Comparison of ENCODE assay signal across 8 mouse cellular contexts in genomic region chr11:3573092-3573491, GRCm38 (mm10). TPM values are rescaled to one million over a fixed set of nuclear protein-coding genes. Genes with fewer than 3 reads are reported as not detected.
A peak's percentile ranks its signal among the peaks of the same experiment; 100 is the strongest.
DNase-seq lines count a peak whose midpoint lies in the region; ATAC-seq lines count a peak whose summit lies in the region.

No protein-coding gene starts in this region.

- peak overlapping the region; percentile 99 for H3K27ac ChIP-seq in brown adipose tissue, adult 24 weeks (replicated peaks; ENCODE audit: low read depth, low read length)
- peak overlapping the region; percentile 95 for H3K27ac ChIP-seq in lung, embryonic 16.5 days (ENCODE audit: low read length)
- peak overlapping the region; percentile 86 for H3K27ac ChIP-seq in stomach, embryonic 14.5 days (ENCODE audit: low read length)

- H3K36me3 ChIP-seq in lung, embryonic 16.5 days (ENCODE audit: control insufficient read depth, insufficient read depth, low read length) = no peaks in the 10 kb centered on the region
- H3K36me3 ChIP-seq in stomach, embryonic 14.5 days (ENCODE audit: control insufficient read depth, insufficient read depth, low read length) = no peaks in the 10 kb centered on the region

- no peaks in the 10 kb centered on the region for H3K27me3 ChIP-seq in lung, embryonic 16.5 days (ENCODE audit: control insufficient read depth, insufficient read depth, low read depth, low read length)
- H3K27me3 ChIP-seq in stomach, embryonic 14.5 days (ENCODE audit: control insufficient read depth, insufficient read depth, low read length) = no peaks in the 10 kb centered on the region

- no peak overlapping the region for H3K4me3 ChIP-seq in brown adipose tissue, adult 24 weeks (ENCODE audit: insufficient read depth, low read depth, low read length)
- H3K4me3 ChIP-seq in lung, embryonic 16.5 days (ENCODE audit: low read length) = no peak overlapping the region
- H3K4me3 ChIP-seq in stomach, embryonic 14.5 days (ENCODE audit: low read depth, low read length) = no peak overlapping the region

- 3% methylated on average over 9 of the region's 9 CpGs for WGBS in lung, embryonic 16.5 days
- WGBS in stomach, embryonic 14.5 days = 7% methylated on average over 9 of the region's 9 CpGs

- H3K4me2 ChIP-seq in lung, embryonic 16.5 days (ENCODE audit: low read depth, low read length) = 0 out of 2 replicates have a peak overlapping the region, but pooled peaks have one; percentile 14
- H3K4me2 ChIP-seq in stomach, embryonic 14.5 days (replicated peaks; ENCODE audit: low read depth, low read length) = no peak overlapping the region

- no peaks in the 10 kb centered on the region for H3K9me3 ChIP-seq in lung, embryonic 16.5 days (ENCODE audit: control insufficient read depth, low read length)
- H3K9me3 ChIP-seq in stomach, embryonic 14.5 days (ENCODE audit: control insufficient read depth, low read depth, low read length) = no peaks in the 10 kb centered on the region

- H3K9ac ChIP-seq in lung, embryonic 16.5 days (ENCODE audit: low read length) = no peak overlapping the region
- no peak overlapping the region for H3K9ac ChIP-seq in stomach, embryonic 14.5 days (replicated peaks; ENCODE audit: low read depth, low read length)

- peak; percentile 28 to 32 for DNase-seq in frontal cortex, postnatal 10 days (ENCODE audit: low spot score in 2 of 2)
- DNase-seq in frontal cortex, postnatal 25 days (ENCODE audit: low spot score in 2 of 2) = no peak
- DNase-seq in heart, adult 8-10 months (ENCODE audit: low spot score) = peak; percentile 93
- DNase-seq in kidney, adult 9 months = peak; percentile 84
- DNase-seq in c-Kit-positive CD71-positive TER-119-positive erythroid progenitor cells, embryonic 14.5 days (ENCODE audit: low spot score) = no peak

- ATAC-seq in lung, embryonic 16.5 days (ENCODE audit: low read depth) = peak; percentile 96
- ATAC-seq in stomach, embryonic 14.5 days (ENCODE audit: insufficient number of reproducible peaks, insufficient read depth, low FRiP score, low read depth) = peak; percentile 70; the same call in 1 of the 2 replicates

- H3K4me1 ChIP-seq in brown adipose tissue, adult 24 weeks (ENCODE audit: control insufficient read depth, insufficient read depth, insufficient read length, low read length) = peaks cover 28% of the 10 kb centered on the region; the same call in 1 of the 2 replicates
- H3K4me1 ChIP-seq in lung, embryonic 16.5 days (replicated peaks; ENCODE audit: control insufficient read depth, insufficient read depth, low read length) = peaks cover 31% of the 10 kb centered on the region
- peaks cover 25% of the 10 kb centered on the region for H3K4me1 ChIP-seq in stomach, embryonic 14.5 days (ENCODE audit: control insufficient read depth, insufficient read depth, low read length)

RNA-seq across cellular contexts. Expression of gene Smtn, which starts 32.7 kb away (rescaled TPM):
- 12.2 and 21.8 TPM in 2 replicates for polyA plus RNA-seq in brown adipose tissue, adult 24 weeks (2012; ENCODE audit: insufficient read depth, insufficient read length, missing spikeins)
- total RNA-seq in heart, adult 8-10 months (2022) = 100 to 1,000 TPM; 128 to 185 (median 149) TPM
- 110 and 121 TPM in 2 replicates for polyA plus RNA-seq in lung, embryonic 16.5 days (2015; fragmentation: Nextera tagmentation; extraction: Ambion mirVana)
- 109 and 112 TPM in 2 replicates for polyA plus RNA-seq in stomach, embryonic 14.5 days (2014; fragmentation: Nextera tagmentation; extraction: Ambion mirVana)

RNA-seq across cellular contexts. Expression of gene Selenom, which starts 58.6 kb away (rescaled TPM):
- 15.9 and 19.1 TPM in 2 replicates for polyA plus RNA-seq in brown adipose tissue, adult 24 weeks (2012; ENCODE audit: insufficient read depth, insufficient read length, missing spikeins)
- total RNA-seq in heart, adult 8-10 months (2022) = 10 to 100 TPM; 33.5 to 51.0 (median 41.9) TPM
- polyA plus RNA-seq in lung, embryonic 16.5 days (2015; fragmentation: Nextera tagmentation; extraction: Ambion mirVana) = 110 and 116 TPM in 2 replicates
- polyA plus RNA-seq in stomach, embryonic 14.5 days (2014; fragmentation: Nextera tagmentation; extraction: Ambion mirVana) = 154 and 160 TPM in 2 replicates

Comparison
In these comparisons a context has a peak if more than half of its experiments do, and no peak if none do; other contexts are left out.
1. DNase-seq: peak in frontal cortex, postnatal 10 days (2 of 2), heart, adult 8-10 months (single experiment) and kidney, adult 9 months (single experiment); none in frontal cortex, postnatal 25 days (0 of 2) and c-Kit-positive CD71-positive TER-119-positive erythroid progenitor cells, embryonic 14.5 days (single experiment).
2. Peak in every context shown above with its lines, with median percentiles within 50 percentile points of each other: H3K27ac ChIP-seq.